Mouse (Mus musculus) heart, adult 9 months (tissue): ENCODE data around the gene Fgfr4.
"Not testable (repeated sequence)": the region's sequence is repeated elsewhere in the genome, so short reads cannot be mapped to it uniquely, and the experiment has no call there.

Experiments used
- DNase-seq, 2 experiments: peaks; one replicate each; pipeline ENCODE4 v3.0.0; 2022; ENCODE audit warnings: low spot score in 2 of 2

Gene Fgfr4

DNA sequence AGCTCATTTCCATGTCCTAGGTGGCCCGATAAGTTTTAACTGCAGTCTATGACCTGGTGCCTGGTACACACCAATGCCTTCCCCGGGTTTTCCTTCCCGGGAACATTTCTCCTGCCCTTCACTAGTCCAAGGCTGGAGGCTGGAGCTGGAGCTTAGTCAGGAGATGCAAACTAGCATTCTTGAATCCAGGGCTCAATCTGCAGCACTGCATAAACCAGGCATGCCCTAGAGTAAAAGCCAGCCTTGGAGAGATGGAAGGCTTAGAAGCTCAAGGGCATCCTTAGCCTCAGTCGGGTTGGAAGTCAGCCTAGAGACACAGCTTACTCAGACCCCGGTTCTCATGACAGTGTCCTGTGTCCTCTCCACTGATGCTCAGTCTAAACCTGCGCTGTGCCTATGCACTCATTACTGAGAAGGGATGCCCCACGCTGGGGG is 19.9 kb downstream of the Fgfr4 start:
- no peak for DNase-seq

DNA sequence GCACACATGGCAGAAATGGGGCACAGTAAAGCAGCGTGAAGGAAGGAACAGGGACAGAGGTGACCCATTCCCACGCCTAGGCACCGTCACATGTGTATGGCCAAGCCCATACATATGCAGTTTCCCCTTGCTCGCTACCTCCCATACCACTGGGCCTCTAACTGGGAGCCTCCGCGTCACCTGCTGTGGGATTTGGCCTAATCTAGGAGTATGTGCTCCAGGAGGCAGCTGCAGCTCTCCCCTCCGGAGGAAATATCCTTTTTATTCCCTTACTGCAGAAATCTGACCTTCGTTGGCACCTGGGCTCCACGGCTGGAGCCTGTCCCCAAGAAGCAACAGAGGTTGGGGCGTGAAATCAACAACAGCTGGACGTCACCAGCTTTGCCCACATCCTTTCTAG is 21.9 kb downstream of the Fgfr4 start:
- no peak for DNase-seq

DNA sequence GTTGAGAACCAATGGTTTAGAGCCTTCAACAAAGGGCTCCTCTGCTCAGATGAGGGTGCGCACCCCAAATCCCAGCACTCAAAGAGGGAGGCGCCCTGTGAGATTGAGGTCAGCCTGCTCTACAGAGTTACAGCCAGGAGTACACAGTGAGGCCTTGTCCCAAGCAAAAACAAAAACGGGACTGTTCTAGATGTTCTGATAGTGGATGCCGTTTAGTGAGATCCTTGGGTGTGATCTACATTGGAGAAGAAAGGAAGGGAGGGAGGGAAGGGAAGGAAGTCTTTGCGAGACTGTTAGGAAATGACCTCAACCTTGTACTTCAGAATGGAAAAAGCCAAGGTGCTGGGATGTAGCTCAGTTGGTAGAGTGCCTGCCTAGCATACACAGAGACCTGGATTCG is 23.8 kb downstream of the Fgfr4 start:
- DNase-seq, result no peak

DNA sequence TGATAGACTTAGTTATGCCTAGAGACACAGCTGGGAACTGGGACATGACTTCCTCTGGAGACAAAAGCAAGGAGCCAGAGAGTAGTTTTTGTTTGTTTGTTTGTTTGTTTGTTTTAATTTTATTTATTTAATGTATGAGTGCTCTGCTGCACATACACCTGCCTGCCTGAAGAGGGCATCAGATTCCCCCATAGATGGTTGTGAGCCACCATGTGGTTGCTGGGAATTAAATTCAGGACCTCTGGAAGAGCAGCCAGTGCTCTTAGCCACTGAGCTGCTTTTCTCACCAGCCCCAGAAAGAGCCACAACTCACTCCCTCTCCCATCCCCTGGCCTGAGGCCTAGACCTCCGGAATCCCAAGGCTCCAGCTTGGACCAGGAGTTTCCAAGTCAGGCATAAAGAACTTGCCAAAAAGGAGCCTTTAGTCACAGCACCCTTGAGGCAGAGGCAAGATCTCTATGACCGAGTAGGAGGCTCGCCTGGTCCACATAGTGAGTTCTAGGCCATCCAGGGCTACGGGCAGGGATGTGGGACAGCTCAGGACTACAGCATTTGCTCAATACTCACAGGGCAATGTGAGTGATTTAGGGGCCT is 25.6 kb downstream of the Fgfr4 start:
- DNase-seq, result peak; percentile 59 to 68

DNA sequence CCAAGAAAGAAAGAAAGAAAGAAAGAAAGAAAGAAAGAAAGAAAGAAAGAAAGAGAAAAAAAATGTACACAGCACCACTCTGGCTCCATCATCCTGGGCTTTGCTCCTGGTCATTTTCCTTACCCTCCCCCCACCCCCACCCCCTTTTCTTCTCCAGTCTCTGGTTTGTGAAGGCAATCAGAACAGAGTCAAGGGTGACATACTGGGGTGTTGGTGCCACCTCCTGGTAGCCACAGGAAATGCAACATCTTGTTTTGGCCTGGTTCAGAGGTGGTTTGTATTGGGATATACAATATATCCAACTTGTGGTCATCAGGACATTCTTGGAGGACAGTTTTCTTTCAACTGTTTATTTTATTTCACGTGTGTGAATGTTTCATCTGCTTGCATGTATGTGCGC is 26.1 kb downstream of the Fgfr4 start:
- peak; percentile 60 to 75 for DNase-seq

DNA sequence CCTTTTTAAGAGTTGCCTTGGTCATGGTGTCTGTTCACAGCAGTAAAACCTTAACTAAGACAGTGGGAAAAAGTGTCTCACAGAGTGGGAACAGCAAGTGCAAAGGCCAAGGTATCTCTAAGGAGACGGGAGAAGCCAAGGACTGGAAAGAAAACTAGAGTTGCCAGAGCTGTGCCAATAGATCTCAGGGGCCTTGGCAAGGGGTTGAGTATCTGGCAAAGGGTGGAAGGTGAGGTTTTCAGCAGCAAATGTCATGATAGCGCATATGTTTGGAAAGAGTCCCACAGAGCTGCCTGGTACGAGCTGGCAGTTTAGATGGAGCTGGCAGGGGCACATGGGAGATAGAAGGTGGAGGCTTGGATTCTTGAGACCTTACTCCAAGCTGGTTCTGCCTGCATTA is 27.2 kb downstream of the Fgfr4 start:
- DNase-seq, result no peak

DNA sequence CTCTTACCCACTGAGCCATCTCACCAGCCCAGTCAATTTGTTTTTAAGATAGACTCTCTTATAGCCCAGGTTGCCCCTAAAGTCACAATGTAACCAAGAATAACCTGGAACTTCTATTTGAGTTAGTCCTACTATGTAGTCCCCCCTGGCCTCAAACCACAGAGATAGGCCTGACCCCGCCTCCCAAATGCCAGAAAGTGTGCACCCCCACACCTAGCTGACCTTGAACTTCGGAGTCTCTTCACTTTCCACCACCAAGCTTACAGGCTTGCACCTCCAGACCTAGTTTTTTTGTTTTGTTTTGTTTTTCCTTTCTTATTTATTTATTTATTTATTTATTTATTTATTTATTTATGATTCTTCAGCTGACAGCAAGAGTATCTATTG is 29.3 kb downstream of the Fgfr4 start:
- no peak for DNase-seq

DNA sequence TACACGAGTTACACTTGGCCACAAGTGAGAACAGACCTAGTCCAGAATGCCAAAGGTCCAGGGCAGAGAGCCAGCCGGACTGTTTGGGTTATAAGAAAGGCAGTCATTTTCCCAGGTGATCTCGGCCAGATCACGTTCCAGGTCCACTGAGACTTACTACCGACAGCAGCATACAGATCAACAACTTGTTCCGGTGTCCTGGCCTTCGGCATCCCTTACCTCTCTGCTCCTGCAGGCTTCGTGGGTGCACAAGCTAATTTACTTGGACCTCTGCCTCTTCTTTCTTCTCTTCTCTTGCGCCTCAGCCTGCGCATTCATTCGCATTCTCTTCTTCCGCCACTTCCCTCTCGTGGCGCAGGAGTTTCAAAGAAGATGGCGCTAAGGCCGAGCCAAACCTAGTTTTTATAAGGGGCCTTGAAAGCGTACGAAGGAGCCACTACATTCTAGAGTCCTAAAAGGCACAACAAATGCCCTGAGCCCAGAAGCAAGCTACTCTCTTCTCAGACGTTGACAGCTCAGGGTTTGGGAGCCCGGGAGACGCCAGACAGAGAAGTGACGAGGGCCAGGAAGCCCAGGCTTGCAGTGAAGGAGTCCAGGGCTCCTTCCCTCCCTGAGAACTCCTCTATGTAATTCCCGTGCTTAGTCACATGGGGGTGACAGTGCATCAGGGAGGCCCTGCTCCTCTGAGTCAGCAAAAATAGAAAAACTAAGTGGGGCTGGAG is 29.9 kb downstream of the Fgfr4 start:
- DNase-seq, result peak; percentile 83 to 86

DNA sequence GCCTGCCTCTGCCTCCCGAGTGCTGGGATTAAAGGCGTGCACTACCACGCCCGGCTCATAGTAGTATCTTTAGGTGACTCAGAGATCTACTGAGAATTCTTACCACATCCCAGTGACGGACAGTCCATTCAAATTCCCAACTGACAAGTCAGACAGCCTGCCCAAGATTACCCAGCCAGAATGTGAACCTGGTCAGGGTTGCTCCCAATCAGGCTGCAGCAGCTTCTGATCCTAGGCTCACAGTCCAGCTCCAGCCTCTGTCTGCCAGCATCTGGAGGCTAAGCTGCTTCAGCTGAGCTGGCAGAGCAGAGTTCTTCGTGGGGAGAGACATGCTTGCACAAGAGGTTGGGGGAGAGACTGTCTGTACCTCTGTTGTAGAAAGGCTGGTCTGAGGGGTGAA is 30.9 kb downstream of the Fgfr4 start:
- DNase-seq, result no peak

DNA sequence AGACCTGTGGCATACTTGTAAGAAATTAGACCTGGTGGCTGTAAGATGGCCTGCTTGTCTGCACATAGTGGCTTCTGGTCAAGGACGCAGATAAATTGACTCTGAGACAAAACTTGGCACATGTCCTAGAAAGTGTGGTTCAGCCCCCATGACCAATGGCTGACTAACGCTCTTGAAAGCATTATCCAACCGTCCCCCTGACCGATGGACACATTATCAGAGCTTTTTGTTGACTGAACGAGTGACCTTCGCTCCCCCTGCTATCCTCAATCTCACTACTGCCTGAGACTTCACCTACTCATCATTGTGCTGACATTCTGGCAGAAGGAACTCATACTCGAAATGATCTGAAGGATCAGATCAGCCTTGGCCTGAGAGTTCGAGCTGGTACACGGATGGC is 34.6 kb downstream of the Fgfr4 start:
- DNase-seq, result not testable (repeated sequence)

DNA sequence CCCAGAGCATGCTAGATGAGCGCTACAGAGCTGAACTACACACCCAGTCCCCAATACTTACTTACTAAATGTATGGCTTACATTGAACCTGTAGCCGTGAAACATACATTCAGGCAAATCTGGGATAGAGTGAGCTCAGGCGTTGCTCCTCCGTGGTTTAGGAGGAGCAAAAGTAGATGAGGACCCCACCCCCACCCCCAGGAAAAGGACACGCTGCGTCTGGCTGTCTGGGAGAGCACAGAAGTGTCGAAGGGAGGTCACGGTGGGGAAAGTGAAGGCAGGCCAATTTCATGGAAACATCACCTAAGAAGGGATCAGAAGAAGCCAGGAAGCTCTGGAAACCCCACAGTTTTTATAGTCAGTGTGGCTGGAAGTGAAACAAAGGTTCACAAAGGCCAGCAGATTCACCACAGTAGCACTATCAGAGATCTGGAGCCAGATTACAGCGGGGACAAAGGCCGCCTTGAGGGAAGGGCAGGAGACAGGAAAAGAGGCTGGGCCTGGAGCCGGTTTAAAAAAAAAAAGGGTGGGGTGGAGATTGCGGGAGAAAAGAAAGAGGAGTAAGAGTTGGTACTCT is 37.2 kb downstream of the Fgfr4 start:
- no peak for DNase-seq

DNA sequence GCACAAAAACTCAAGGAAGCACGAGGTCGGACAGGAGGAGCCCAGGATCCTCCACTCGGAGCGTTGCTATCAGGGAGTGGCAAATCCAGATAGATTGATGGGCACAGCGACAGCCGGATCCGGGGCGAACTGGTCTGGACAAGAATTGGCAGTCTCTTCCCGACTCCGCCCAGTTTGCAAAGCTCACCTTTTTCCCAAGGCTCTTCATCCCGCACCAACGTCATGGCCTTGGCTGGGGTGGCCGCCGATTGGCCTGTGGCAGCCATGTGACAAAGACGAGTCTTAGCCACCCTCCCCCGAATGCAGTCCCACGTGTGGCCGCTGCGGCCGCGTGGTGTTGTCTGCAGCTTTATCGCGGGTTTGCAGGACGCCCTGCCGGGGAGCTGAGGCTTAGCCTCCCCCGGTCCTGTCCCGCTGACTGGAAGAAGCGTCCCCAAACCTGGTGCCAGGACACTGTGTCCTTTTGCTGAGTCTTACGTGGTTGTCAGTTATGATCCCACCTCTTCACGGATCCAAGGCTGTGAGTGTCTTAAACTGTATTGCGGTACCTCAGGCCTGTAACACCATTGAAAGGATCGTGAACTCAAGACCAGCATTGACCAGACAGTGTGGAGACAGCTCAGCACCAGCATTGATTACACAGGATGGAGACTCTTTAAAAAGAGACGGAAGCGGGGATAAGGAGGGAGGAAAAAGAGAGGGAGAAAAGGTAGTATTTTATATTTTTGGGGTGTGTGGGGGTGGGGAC is 37.9 kb downstream of the Fgfr4 start:
- DNase-seq, result peak; percentile 96

DNA sequence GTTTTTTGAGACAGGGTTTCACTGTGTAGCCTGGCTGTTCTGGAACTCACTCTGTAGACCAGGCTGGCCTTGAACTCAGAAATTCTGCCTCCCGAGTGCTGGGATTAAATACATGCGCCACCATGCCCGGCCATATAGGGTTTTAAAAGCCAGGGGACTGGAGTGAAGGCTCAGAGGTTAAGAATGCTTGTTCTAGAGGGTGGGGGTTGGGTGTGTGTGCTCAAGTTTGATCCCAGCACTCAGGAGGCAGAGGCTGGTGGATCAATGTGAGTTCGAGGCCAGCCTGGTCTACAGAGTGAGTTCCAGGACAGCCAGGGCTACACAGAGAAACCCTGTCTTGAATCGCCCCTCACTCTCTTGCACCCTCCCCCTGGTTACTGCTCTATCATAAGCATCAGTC is 39.1 kb downstream of the Fgfr4 start:
- no peak for DNase-seq

DNA sequence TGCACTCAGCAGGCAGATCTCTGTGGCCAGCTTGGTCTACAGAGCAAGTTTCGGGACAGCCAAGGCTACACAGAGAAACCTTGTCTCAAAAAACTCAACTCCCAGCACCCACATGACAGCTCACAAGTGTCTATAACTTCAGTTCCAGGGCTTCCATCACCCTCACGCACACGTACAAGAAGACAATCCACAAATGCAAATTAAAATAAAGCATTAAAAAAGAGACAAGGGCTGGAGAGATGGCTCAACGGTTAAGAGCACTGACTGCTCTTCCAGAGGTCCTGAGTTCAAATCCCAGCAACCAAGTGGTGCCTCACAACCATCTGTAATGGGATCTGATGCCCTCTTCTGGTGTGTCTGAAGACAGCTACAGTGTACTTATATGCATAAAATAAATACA is 50.3 kb downstream of the Fgfr4 start:
- not testable (repeated sequence) for DNase-seq

DNA sequence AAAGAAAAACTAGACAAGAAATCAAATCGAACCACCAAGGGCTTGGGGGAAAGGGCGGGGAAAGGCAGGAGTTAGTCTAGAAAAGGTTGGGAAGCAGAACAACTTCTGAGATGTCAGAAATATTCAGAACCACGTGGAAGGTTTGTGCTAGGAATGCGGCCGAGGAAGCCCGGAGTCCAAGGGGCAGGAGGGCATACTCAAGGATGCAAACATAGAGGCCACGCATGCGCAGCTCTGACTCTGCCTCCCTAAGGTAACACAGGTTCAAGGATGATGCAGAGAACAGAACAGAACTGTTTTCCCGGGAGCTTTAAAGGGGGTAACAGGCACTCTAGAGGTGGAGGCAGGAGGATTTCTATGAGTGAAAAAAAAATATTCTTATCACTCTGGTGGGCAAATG is 51.3 kb downstream of the Fgfr4 start:
- no peak for DNase-seq

DNA sequence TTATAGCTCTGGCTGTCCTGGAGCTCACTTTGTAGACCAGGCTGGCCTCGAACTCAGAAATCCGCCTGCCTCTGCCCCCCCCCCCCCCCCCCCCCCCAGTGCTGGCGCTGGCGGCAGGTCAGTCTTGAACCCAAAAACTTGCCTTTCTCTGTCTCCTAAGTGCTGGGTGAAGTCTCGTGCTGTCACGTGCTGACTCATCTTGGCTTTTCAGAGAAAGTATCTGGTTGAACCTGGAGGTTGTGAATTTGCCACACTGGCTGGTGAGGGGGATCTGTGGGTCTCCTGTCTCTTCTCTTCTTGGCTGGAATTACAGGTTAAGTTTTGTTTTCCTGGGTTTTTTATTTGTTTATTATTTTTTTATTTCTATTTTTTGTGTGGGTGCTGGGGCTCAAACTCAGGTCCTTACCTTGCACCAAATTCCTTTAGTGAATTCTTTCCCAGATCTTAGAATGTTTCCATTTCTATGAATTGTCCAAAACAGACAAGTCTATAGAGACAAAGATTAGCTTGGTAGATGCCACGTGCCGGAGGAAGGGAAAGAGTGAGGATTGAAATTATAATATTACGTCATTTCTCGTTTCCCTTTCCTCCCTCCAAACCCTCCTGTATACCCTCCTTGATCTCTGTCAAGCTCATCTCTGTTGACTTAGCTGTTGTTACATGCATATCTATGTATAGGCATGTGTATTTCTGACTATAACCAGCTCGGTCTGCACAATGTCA is 52.4 kb downstream of the Fgfr4 start:
- DNase-seq, result no peak

DNA sequence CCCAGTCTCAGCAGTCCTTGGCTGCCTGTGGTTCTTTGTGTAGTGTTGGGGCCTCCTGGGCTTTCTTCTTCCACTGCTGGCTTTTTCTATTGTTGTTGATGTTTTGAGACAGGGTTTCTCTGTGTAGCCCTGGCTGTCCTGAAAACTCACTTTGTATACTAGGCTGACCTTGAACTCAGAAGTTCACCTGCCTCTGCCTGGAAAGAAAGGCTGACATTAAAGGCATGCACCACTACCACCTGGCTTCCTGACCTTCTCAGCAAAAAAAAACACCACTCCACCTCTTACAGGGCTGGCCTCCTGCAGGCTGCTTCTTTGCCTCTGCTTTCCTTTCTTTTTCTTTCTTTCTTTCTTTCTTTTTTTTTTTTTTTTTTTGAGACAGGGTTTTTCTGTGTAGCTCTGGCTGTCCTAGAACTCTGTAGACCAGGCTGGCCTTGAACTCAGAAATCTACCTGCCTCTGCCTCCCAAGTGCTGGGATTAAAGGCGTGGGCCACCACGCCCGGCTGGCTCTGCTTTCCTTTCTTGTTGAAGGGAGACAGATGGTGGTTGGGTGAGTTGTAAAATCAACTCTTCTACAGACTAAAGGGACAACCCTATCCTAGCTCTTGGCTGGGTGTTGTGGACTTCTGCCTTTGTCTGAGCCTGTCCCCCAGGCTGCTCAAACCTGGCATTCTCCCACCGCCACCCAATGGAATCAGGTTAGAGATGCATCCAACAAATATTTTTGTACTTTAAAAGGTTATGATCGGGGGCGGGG is 53.2 kb downstream of the Fgfr4 start:
- DNase-seq, result no peak

DNA sequence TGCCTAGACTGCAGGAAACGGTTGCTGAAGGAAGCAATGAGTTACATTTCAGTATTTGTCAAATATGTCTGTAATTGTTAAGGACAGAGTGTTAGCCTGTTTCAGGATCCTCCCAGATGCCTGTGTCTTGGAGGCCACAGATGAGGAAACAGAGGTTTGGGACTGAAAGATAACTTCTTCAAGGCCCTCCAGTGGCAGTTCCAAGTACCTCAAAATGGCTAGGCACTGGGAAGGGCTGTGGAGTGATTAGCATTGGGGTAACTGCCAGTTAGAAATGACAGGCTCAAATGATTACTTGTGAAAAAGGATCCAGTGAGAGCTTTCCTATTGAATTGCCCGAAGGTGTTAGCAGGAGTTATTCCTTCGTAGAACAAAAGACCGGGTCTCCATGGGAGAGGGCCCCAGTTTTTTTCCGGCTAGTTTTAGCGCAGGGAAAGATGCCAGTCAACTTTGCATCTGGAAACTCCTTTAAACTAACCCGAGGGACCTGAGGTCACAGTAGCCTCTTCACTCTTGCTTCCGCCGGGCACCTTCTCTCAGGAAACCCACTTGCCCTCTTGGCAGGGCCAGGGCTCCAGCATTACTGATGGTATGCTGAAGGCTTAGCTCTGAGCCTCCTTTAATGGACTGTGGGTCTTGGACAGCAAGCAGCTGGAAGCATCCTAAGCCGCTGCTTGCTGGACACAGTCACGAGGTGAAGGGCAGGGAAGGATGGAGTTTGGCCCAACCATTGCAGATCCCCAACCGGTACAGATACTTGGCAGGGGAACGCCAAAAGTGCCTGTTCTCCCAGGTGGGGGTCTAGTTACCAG is 56.6 kb downstream of the Fgfr4 start:
- DNase-seq, result peak; percentile 8 to 19

DNA sequence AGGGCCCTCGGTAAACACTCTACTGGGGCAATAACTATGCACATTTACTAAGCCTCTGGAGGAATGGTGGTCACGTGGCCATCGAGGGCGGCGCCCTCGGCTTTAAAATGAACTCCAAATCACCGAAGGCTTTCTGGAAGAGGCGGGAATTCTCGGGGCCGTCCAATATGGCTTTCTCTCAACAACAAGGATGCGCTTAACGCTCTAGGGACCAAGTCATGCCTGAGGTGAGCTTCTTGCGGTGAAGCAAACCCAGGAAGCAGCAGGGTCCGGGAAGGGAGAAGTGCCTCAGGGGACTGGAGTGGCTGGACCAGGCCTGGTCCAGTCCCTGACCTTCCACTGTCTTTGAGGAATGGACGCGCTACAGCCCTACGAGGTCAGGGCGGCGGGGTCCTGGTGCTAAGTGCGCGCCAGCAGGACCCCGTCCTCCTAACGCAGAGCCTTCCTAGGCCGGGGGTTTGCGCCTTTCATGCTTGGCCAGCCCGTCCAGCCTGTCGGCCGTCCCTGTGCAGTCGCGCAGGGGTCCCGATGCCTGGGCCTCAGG is 57.3 kb downstream of the Fgfr4 start, which contains the start of gene Nsd1:
Gene Nsd1, plus strand, starts transcription at position 134 of the 544 bp plus-strand sequence.
- DNase-seq, result peak in 1 of 2 experiments; percentile 33
